Mouse (Mus musculus): ENCODE measurements around the gene Fastkd1. TPM values are rescaled to one million over a fixed set of nuclear protein-coding genes. Genes with fewer than 3 reads are reported as not detected.
"Not testable (repeated sequence)": the region's sequence is repeated elsewhere in the genome, so short reads cannot be mapped to it uniquely, and the experiment has no call there.

The Fastkd1 gene
- total and polyA plus RNA-seq, 3 experiments, result 3.3 to 28.2 (median 20.1) TPM

- DNase-seq, result no peak
Observed at GRCm38 (mm10) chr2:69673723-69674122, 39.6 kb downstream of the Fastkd1 start.

GRCm38 (mm10) chr2:69669853-69670252 is 43.5 kb downstream of the Fastkd1 start, which contains the start of gene Klhl41:
TSS of gene Klhl41 (plus strand) at chr2:69670120.
- no peak for DNase-seq

GRCm38 (mm10) chr2:69668414-69668813 is 44.9 kb downstream of the Fastkd1 start:
- DNase-seq, result no peak

- DNase-seq, result no peak
Observed at GRCm38 (mm10) chr2:69667656-69668055, 45.7 kb downstream of the Fastkd1 start.

GRCm38 (mm10) chr2:69663827-69664476 is 49.4 kb downstream of the Fastkd1 start:
- DNase-seq, result no peak

GRCm38 (mm10) chr2:69659326-69659725 is 54.0 kb downstream of the Fastkd1 start:
- no peak for DNase-seq

- no peak for DNase-seq
Observed at GRCm38 (mm10) chr2:69649716-69650115, 63.6 kb downstream of the Fastkd1 start.

GRCm38 (mm10) chr2:69646726-69647490 is 66.4 kb downstream of the Fastkd1 start, which contains the start of gene Bbs5:
TSS of gene Bbs5 (plus strand) at chr2:69647171.
- peak; percentile 96 for DNase-seq

- no peak for DNase-seq
Observed at GRCm38 (mm10) chr2:69644968-69645617, 68.2 kb downstream of the Fastkd1 start.

GRCm38 (mm10) chr2:69640100-69640499 is 73.2 kb downstream of the Fastkd1 start:
- DNase-seq, result no peak

- DNase-seq, result not testable (repeated sequence)
Observed at GRCm38 (mm10) chr2:69637989-69638388, 75.3 kb downstream of the Fastkd1 start.

Other genes with a start within 250 kb of the Fastkd1 start
- under 1 TPM; 0.52 to 0.73 TPM for gene Lrp2, start 127.5 kb downstream of the Fastkd1 start, total RNA-seq (2021)
- gene Lrp2, start 127.5 kb downstream of the Fastkd1 start, polyA plus RNA-seq (2012; rRNA removed), result 0.04 TPM in 2 replicates
- gene Bbs5, start 66.3 kb downstream of the Fastkd1 start, total RNA-seq (2021), result 1 to 10 TPM; 7.0 to 8.3 TPM
- gene Bbs5, start 66.3 kb downstream of the Fastkd1 start, polyA plus RNA-seq (2012; rRNA removed), result 0.07 and 0.43 TPM in 2 replicates
- gene Klhl41, start 43.4 kb downstream of the Fastkd1 start, total RNA-seq (2021), result under 1 TPM; 0.35 TPM
- gene Klhl41, start 43.4 kb downstream of the Fastkd1 start, polyA plus RNA-seq (2012; rRNA removed), result 0.04 TPM in 1 of 2 replicates, not detected in the other
- gene Ppig, start 9.0 kb upstream of the Fastkd1 start, total RNA-seq (2021), result 10 to 100 TPM; 48.9 to 61.8 TPM
- gene Ppig, start 9.0 kb upstream of the Fastkd1 start, polyA plus RNA-seq (2012; rRNA removed), result 0.40 and 0.71 TPM in 2 replicates
- 1 to 10 TPM; 1.3 to 2.0 TPM for gene Ccdc173, start 76.1 kb upstream of the Fastkd1 start, total RNA-seq (2021)
- not detected in 2 replicates for gene Ccdc173, start 76.1 kb upstream of the Fastkd1 start, polyA plus RNA-seq (2012; rRNA removed)
- 10 to 100 TPM; 22.9 to 25.3 TPM for gene Phospho2, start 76.1 kb upstream of the Fastkd1 start, total RNA-seq (2021)
- gene Phospho2, start 76.1 kb upstream of the Fastkd1 start, polyA plus RNA-seq (2012; rRNA removed), result 147 and 150 TPM in 2 replicates
- gene Klhl23, start 108.4 kb upstream of the Fastkd1 start, total RNA-seq (2021), result 10 to 100 TPM in 1 of 2 experiments, 1 to 10 TPM in 1; 5.3 to 14.1 TPM
- gene Klhl23, start 108.4 kb upstream of the Fastkd1 start, polyA plus RNA-seq (2012; rRNA removed), result 1.3 and 1.7 TPM in 2 replicates
- 100 to 1,000 TPM; 162 to 194 TPM for gene Ssb, start 148.0 kb upstream of the Fastkd1 start, total RNA-seq (2021)
- gene Ssb, start 148.0 kb upstream of the Fastkd1 start, polyA plus RNA-seq (2012; rRNA removed), result 0.07 and 0.35 TPM in 2 replicates
- gene Mettl5, start 172.1 kb upstream of the Fastkd1 start, total RNA-seq (2021), result 10 to 100 TPM; 16.2 to 20.4 TPM
- gene Mettl5, start 172.1 kb upstream of the Fastkd1 start, polyA plus RNA-seq (2012; rRNA removed), result 16.6 and 17.2 TPM in 2 replicates
- gene Ubr3, start 183.7 kb upstream of the Fastkd1 start, total RNA-seq (2021), result 10 to 100 TPM; 75.7 to 83.3 TPM
- 10.9 and 18.7 TPM in 2 replicates for gene Ubr3, start 183.7 kb upstream of the Fastkd1 start, polyA plus RNA-seq (2012; rRNA removed)

All from adrenal gland, adult 2 months (tissue).